Mouse (Mus musculus): Measurements from ENCODE around the gene Myocos. TPM values are rescaled to one million over a fixed set of nuclear protein-coding genes. Genes with fewer than 3 reads are reported as not detected.

Gene Myocos
- polyA plus RNA-seq (2015; fragmentation: Nextera tagmentation; extraction: Ambion mirVana) = not detected in 2 replicates

GRCm38 (mm10) chr1:162658119-162658518 is at the start of gene Myocos:
Gene Myocos, minus strand, starts transcription at chr1:162658219.
- H3K9ac ChIP-seq (ENCODE audit: low read length) = no peak within 1 kb of the TSS
- H3K4me2 ChIP-seq (ENCODE audit: low read depth, low read length) = no peak within 1 kb of the TSS
- H3K27me3 ChIP-seq (ENCODE audit: control insufficient read depth, insufficient read depth, low read length) = no peaks in the 10 kb centered on the region
- H3K36me3 ChIP-seq (ENCODE audit: control insufficient read depth, insufficient read depth) = no peaks in the 10 kb centered on the region
- H3K4me3 ChIP-seq (ENCODE audit: low read length) = no peak within 1 kb of the TSS
- no peaks in the 10 kb centered on the region for H3K9me3 ChIP-seq (replicated peaks; ENCODE audit: control insufficient read depth, low read length)
- 86% methylated on average over 7 of the region's 7 CpGs for WGBS
- no peak within 1 kb of the TSS for H3K27ac ChIP-seq (ENCODE audit: low read length)
- no peaks in the 10 kb centered on the region for H3K4me1 ChIP-seq (ENCODE audit: control insufficient read depth, insufficient read depth, low read length)
- no peak for ATAC-seq (replicated peaks; ENCODE audit: extremely low read depth, insufficient read depth, low FRiP score)

GRCm38 (mm10) chr1:162700389-162701066 is 42.5 kb upstream of the Myocos start:
- Histone ChIP-seq H3K27ac (ENCODE audit: low read length) (no peak overlapping the region), H3K9ac (ENCODE audit: low read length) (no peak overlapping the region), H3K4me3 (ENCODE audit: low read length) (no peak overlapping the region), H3K9me3 (replicated peaks; ENCODE audit: control insufficient read depth, low read length) (no peaks in the 10 kb centered on the region), H3K36me3 (ENCODE audit: control insufficient read depth, insufficient read depth) (peaks cover 54% of the 10 kb centered on the region), H3K4me1 (ENCODE audit: control insufficient read depth, insufficient read depth, low read length) (no peaks in the 10 kb centered on the region), H3K4me2 (ENCODE audit: low read depth, low read length) (no peak overlapping the region), H3K27me3 (ENCODE audit: control insufficient read depth, insufficient read depth, low read length) (no peaks in the 10 kb centered on the region)
- WGBS = 70% methylated on average over 8 of the region's 8 CpGs
- ATAC-seq (replicated peaks; ENCODE audit: extremely low read depth, insufficient read depth, low FRiP score) = no peak

- no peak for ATAC-seq (replicated peaks; ENCODE audit: extremely low read depth, insufficient read depth, low FRiP score)
- H3K27me3 ChIP-seq (ENCODE audit: control insufficient read depth, insufficient read depth, low read length) = no peaks in the 10 kb centered on the region
- no peaks in the 10 kb centered on the region for H3K9me3 ChIP-seq (replicated peaks; ENCODE audit: control insufficient read depth, low read length)
- no peak overlapping the region for H3K4me3 ChIP-seq (ENCODE audit: low read length)
- no peak overlapping the region for H3K9ac ChIP-seq (ENCODE audit: low read length)
- peaks cover 47% of the 10 kb centered on the region for H3K36me3 ChIP-seq (ENCODE audit: control insufficient read depth, insufficient read depth)
- H3K4me2 ChIP-seq (ENCODE audit: low read depth, low read length) = no peak overlapping the region
- 93% methylated on average over 6 of the region's 6 CpGs for WGBS
- H3K27ac ChIP-seq (ENCODE audit: low read length) = no peak overlapping the region
- H3K4me1 ChIP-seq (ENCODE audit: control insufficient read depth, insufficient read depth, low read length) = no peaks in the 10 kb centered on the region
These were observed 39.8 kb upstream of the Myocos start for GRCm38 (mm10) chr1:162697866-162698265.

GRCm38 (mm10) chr1:162693721-162694120 is 35.7 kb upstream of the Myocos start:
- Histone ChIP-seq H3K9me3 (replicated peaks; ENCODE audit: control insufficient read depth, low read length) (no peaks in the 10 kb centered on the region), H3K9ac (ENCODE audit: low read length) (no peak overlapping the region), H3K27ac (ENCODE audit: low read length) (no peak overlapping the region), H3K27me3 (ENCODE audit: control insufficient read depth, insufficient read depth, low read length) (no peaks in the 10 kb centered on the region), H3K36me3 (ENCODE audit: control insufficient read depth, insufficient read depth) (peaks cover 54% of the 10 kb centered on the region), H3K4me3 (ENCODE audit: low read length) (no peak overlapping the region), H3K4me1 (ENCODE audit: control insufficient read depth, insufficient read depth, low read length) (no peaks in the 10 kb centered on the region), H3K4me2 (ENCODE audit: low read depth, low read length) (no peak overlapping the region)
- 89% methylated on average over 2 of the region's 2 CpGs for WGBS
- ATAC-seq (replicated peaks; ENCODE audit: extremely low read depth, insufficient read depth, low FRiP score) = no peak

GRCm38 (mm10) chr1:162665486-162666174 is 7.6 kb upstream of the Myocos start:
- ATAC-seq (replicated peaks; ENCODE audit: extremely low read depth, insufficient read depth, low FRiP score) = peak; percentile 78
- 2% methylated on average over 11 of the region's 11 CpGs for WGBS
- Histone ChIP-seq H3K9me3 (replicated peaks; ENCODE audit: control insufficient read depth, low read length) (no peaks in the 10 kb centered on the region), H3K9ac (ENCODE audit: low read length) (peak overlapping the region; percentile 68), H3K4me1 (ENCODE audit: control insufficient read depth, insufficient read depth, low read length) (peaks cover 4% of the 10 kb centered on the region; the same call in 1 of the 2 replicates), H3K27me3 (ENCODE audit: control insufficient read depth, insufficient read depth, low read length) (no peaks in the 10 kb centered on the region), H3K4me3 (ENCODE audit: low read length) (peak overlapping the region; percentile 49), H3K27ac (ENCODE audit: low read length) (no peak overlapping the region), H3K4me2 (ENCODE audit: low read depth, low read length) (peak overlapping the region; percentile 74), H3K36me3 (ENCODE audit: control insufficient read depth, insufficient read depth) (0 out of 2 replicates have a peak, but pooled peaks cover 6% of the 10 kb centered on the region)

GRCm38 (mm10) chr1:162664826-162665475 is 6.9 kb upstream of the Myocos start:
- Histone ChIP-seq H3K4me1 (ENCODE audit: control insufficient read depth, insufficient read depth, low read length) (peaks cover 4% of the 10 kb centered on the region; the same call in 1 of the 2 replicates), H3K27ac (ENCODE audit: low read length) (no peak overlapping the region), H3K4me2 (ENCODE audit: low read depth, low read length) (peak overlapping the region; percentile 74; the same call in 1 of the 2 replicates), H3K9ac (ENCODE audit: low read length) (no peak overlapping the region), H3K27me3 (ENCODE audit: control insufficient read depth, insufficient read depth, low read length) (no peaks in the 10 kb centered on the region), H3K4me3 (ENCODE audit: low read length) (no peak overlapping the region), H3K36me3 (ENCODE audit: control insufficient read depth, insufficient read depth) (0 out of 2 replicates have a peak, but pooled peaks cover 4% of the 10 kb centered on the region), H3K9me3 (replicated peaks; ENCODE audit: control insufficient read depth, low read length) (no peaks in the 10 kb centered on the region)
- WGBS = 14% methylated on average over 10 of the region's 10 CpGs
- ATAC-seq (replicated peaks; ENCODE audit: extremely low read depth, insufficient read depth, low FRiP score) = peak; percentile 98

GRCm38 (mm10) chr1:162660276-162660860 is 2.3 kb upstream of the Myocos start:
- H3K27ac ChIP-seq (ENCODE audit: low read length) = no peak overlapping the region
- H3K4me1 ChIP-seq (ENCODE audit: control insufficient read depth, insufficient read depth, low read length) = no peaks in the 10 kb centered on the region
- H3K36me3 ChIP-seq (ENCODE audit: control insufficient read depth, insufficient read depth) = no peaks in the 10 kb centered on the region
- H3K4me3 ChIP-seq (ENCODE audit: low read length) = no peak overlapping the region
- no peaks in the 10 kb centered on the region for H3K9me3 ChIP-seq (replicated peaks; ENCODE audit: control insufficient read depth, low read length)
- WGBS = 62% methylated on average over 11 of the region's 11 CpGs
- H3K27me3 ChIP-seq (ENCODE audit: control insufficient read depth, insufficient read depth, low read length) = no peaks in the 10 kb centered on the region
- H3K9ac ChIP-seq (ENCODE audit: low read length) = no peak overlapping the region
- no peak overlapping the region for H3K4me2 ChIP-seq (ENCODE audit: low read depth, low read length)
- ATAC-seq (replicated peaks; ENCODE audit: extremely low read depth, insufficient read depth, low FRiP score) = no peak

- Histone ChIP-seq H3K4me3 (ENCODE audit: low read length) (no peak overlapping the region), H3K9me3 (replicated peaks; ENCODE audit: control insufficient read depth, low read length) (no peaks in the 10 kb centered on the region), H3K4me1 (ENCODE audit: control insufficient read depth, insufficient read depth, low read length) (no peaks in the 10 kb centered on the region), H3K36me3 (ENCODE audit: control insufficient read depth, insufficient read depth) (no peaks in the 10 kb centered on the region), H3K27ac (ENCODE audit: low read length) (no peak overlapping the region), H3K27me3 (ENCODE audit: control insufficient read depth, insufficient read depth, low read length) (no peaks in the 10 kb centered on the region), H3K4me2 (ENCODE audit: low read depth, low read length) (no peak overlapping the region), H3K9ac (ENCODE audit: low read length) (no peak overlapping the region)
- no peak for ATAC-seq (replicated peaks; ENCODE audit: extremely low read depth, insufficient read depth, low FRiP score)
- WGBS = 85% methylated on average over 14 of the region's 14 CpGs
These were observed 9.6 kb downstream of the Myocos start for GRCm38 (mm10) chr1:162648416-162648815.

Measured in heart, embryonic 16.5 days (tissue).